Mouse (Mus musculus) hindbrain, postnatal 0 days (tissue): Measurements from ENCODE around the gene Slc1a2. TPM values are rescaled to one million over a fixed set of nuclear protein-coding genes. Genes with fewer than 3 reads are reported as not detected.

Source experiments
- ATAC-seq: fragments of 200-750 bp; cut with Nextera tagmentation; 2 replicates; pipeline ENCODE4 v1.8.0; 2017; ENCODE audit warnings: mild to moderate bottlenecking, moderate TSS enrichment, moderate library complexity
- DNase-seq: peaks from one replicate; pipeline ENCODE4 v3.0.0-alpha.2; 2015; ENCODE audit warnings: low spot score
- H3K27ac ChIP-seq: fragments of 300-500 bp; sonication (generic); 2 replicates; pipeline ENCODE4 v1.5.1; 2014; ENCODE audit warnings: mild to moderate bottlenecking
- H3K27me3 ChIP-seq: fragments of 300-500 bp; sonication (generic); 2 replicates; pipeline ENCODE4 v1.6.1; 2014; ENCODE audit warnings: low read length, mixed read lengths; ENCODE audit not compliant: insufficient read depth
- H3K36me3 ChIP-seq: fragments of 300-500 bp; sonication (generic); 2 replicates; pipeline ENCODE4 v1.6.1; 2014; ENCODE audit warnings: low read length, mixed read lengths; ENCODE audit not compliant: insufficient read depth
- H3K4me1 ChIP-seq: fragments of 300-500 bp; sonication (generic); 2 replicates; pipeline ENCODE4 v1.6.1; 2014; ENCODE audit warnings: antibody characterized with exemption, low read length, mixed read lengths; ENCODE audit not compliant: insufficient read depth
- H3K4me2 ChIP-seq: fragments of 300-500 bp; sonication (generic); 2 replicates; pipeline ENCODE4 v1.6.1; 2014; ENCODE audit warnings: low read depth, mild to moderate bottlenecking, low read length, moderate library complexity, mixed read lengths
- H3K4me3 ChIP-seq: fragments of 300-500 bp; sonication (generic); 2 replicates; pipeline ENCODE4 v1.5.1; 2014; ENCODE audit warnings: low read length
- H3K9ac ChIP-seq: fragments of 300-500 bp; sonication (generic); replicated peaks from 2 replicates; pipeline ENCODE4 v1.6.1; 2014; ENCODE audit warnings: mild to moderate bottlenecking, low read length, moderate library complexity, mixed read lengths
- H3K9me3 ChIP-seq: fragments of 300-500 bp; sonication (generic); 2 replicates; pipeline ENCODE4 v1.6.1; 2016; ENCODE audit warnings: low read length, mixed read lengths
- CTCF ChIP-seq: IDR thresholded peaks from 2 replicates; pipeline ENCODE4 v1.5.1; 2016; ENCODE audit warnings: antibody characterized with exemption, control low read depth, low read depth
- WGBS: fragments of 180-500 bp; shearing (Covaris S2); extraction: QIAGEN DNeasy Blood & Tissue Kit; methylation state at CpG from one replicate; pipeline ENCODE4 v1.1.7; 2014; 5-methylcytosine and 5-hydroxymethylcytosine counted together
- polyA plus RNA-seq: library from polyadenylated mRNA; unstranded; fragments of >200 nt; fragmentation: Nextera tagmentation; extraction: Ambion mirVana; gene quantifications from 2 replicates; pipeline ENCODE4 v1.2.1, GENCODE M21; 2015
- total RNA-seq: library from RNA; depleted of rRNA; stranded (reverse); fragments of >200 nt; gene quantifications from 2 replicates; pipeline ENCODE4 v1.2.3, GENCODE M21; 2014

Slc1a2 gene
- total and polyA plus RNA-seq, 2 experiments from 2014 or later: 21.9 to 130 TPM

- H3K36me3 ChIP-seq: no peaks in the 10 kb centered on the region
- no peak for TF ChIP-seq CTCF
- peak overlapping the region; percentile 22; the same call in 1 of the 2 replicates for H3K9ac ChIP-seq
- H3K27ac ChIP-seq: peak overlapping the region; percentile 46
- WGBS: 27% methylated on average over 9 of the region's 9 CpGs
- peak overlapping the region; percentile 6; the same call in 1 of the 2 replicates for H3K4me3 ChIP-seq
- H3K4me2 ChIP-seq: peak overlapping the region; percentile 73
- H3K27me3 ChIP-seq: no peaks in the 10 kb centered on the region
- peak; percentile 46 for DNase-seq
- H3K9me3 ChIP-seq: no peaks in the 10 kb centered on the region
- peaks cover 16% of the 10 kb centered on the region for H3K4me1 ChIP-seq
- ATAC-seq: no peak
Observed at GRCm38 (mm10) chr2:102662911-102663310, 4.5 kb downstream of the Slc1a2 start.

GRCm38 (mm10) chr2:102663339-102663738, 4.9 kb downstream of the Slc1a2 start:
- TF ChIP-seq CTCF: no peak
- DNase-seq: peak; percentile 48
- no peaks in the 10 kb centered on the region for H3K36me3 ChIP-seq
- H3K4me1 ChIP-seq: peaks cover 16% of the 10 kb centered on the region
- no peaks in the 10 kb centered on the region for H3K9me3 ChIP-seq
- H3K27ac ChIP-seq: peak overlapping the region; percentile 46
- peak overlapping the region; percentile 22; the same call in 1 of the 2 replicates for H3K9ac ChIP-seq
- peak overlapping the region; percentile 73 for H3K4me2 ChIP-seq
- ATAC-seq: no peak
- H3K27me3 ChIP-seq: no peaks in the 10 kb centered on the region
- WGBS: 11% methylated on average over 6 of the region's 6 CpGs
- peak overlapping the region; percentile 6 for H3K4me3 ChIP-seq

GRCm38 (mm10) chr2:102663865-102664264, 5.4 kb downstream of the Slc1a2 start:
- WGBS: 35% methylated on average over 3 of the region's 3 CpGs
- no peak for TF ChIP-seq CTCF
- no peak overlapping the region for H3K27ac ChIP-seq
- ATAC-seq: 0 out of 2 replicates have a peak, but pooled peaks have one; percentile 33
- H3K27me3 ChIP-seq: no peaks in the 10 kb centered on the region
- peaks cover 16% of the 10 kb centered on the region for H3K4me1 ChIP-seq
- no peak overlapping the region for H3K9ac ChIP-seq
- H3K4me2 ChIP-seq: peak overlapping the region; percentile 73
- no peaks in the 10 kb centered on the region for H3K9me3 ChIP-seq
- no peaks in the 10 kb centered on the region for H3K36me3 ChIP-seq
- DNase-seq: peak; percentile 51
- no peak overlapping the region for H3K4me3 ChIP-seq

- Histone ChIP-seq H3K27ac (no peak overlapping the region), H3K4me2 (no peak overlapping the region), H3K36me3 (no peaks in the 10 kb centered on the region), H3K9ac (no peak overlapping the region), H3K4me3 (no peak overlapping the region), H3K9me3 (no peaks in the 10 kb centered on the region), H3K4me1 (peaks cover 4% of the 10 kb centered on the region), H3K27me3 (no peaks in the 10 kb centered on the region)
- TF ChIP-seq CTCF: no peak
- DNase-seq: no peak
- no peak for ATAC-seq
- 84% methylated on average over 6 of the region's 6 CpGs for WGBS
Observed at GRCm38 (mm10) chr2:102667981-102668380, 9.5 kb downstream of the Slc1a2 start.

- no peaks in the 10 kb centered on the region for H3K27me3 ChIP-seq
- no peak overlapping the region for H3K4me3 ChIP-seq
- no peak overlapping the region for H3K9ac ChIP-seq
- DNase-seq (no peak), ATAC-seq (no peak)
- no peaks in the 10 kb centered on the region for H3K36me3 ChIP-seq
- H3K27ac ChIP-seq: no peak overlapping the region
- no peak for TF ChIP-seq CTCF
- H3K4me2 ChIP-seq: no peak overlapping the region
- 57% methylated on average over 6 of the region's 6 CpGs for WGBS
- peaks cover 9% of the 10 kb centered on the region for H3K4me1 ChIP-seq
- no peaks in the 10 kb centered on the region for H3K9me3 ChIP-seq
Observed at GRCm38 (mm10) chr2:102669580-102669979, 11.1 kb downstream of the Slc1a2 start.

- Histone ChIP-seq H3K4me1 (peaks cover 22% of the 10 kb centered on the region), H3K9me3 (no peaks in the 10 kb centered on the region), H3K27me3 (no peaks in the 10 kb centered on the region), H3K9ac (peak overlapping the region; percentile 28; the same call in 1 of the 2 replicates), H3K36me3 (no peaks in the 10 kb centered on the region), H3K27ac (peak overlapping the region; percentile 68), H3K4me3 (no peak overlapping the region), H3K4me2 (no peak overlapping the region)
- no peak for TF ChIP-seq CTCF
- DNase-seq: no peak
- no peak for ATAC-seq
- 41% methylated on average over 2 of the region's 2 CpGs for WGBS
Observed at GRCm38 (mm10) chr2:102674582-102674981, 16.1 kb downstream of the Slc1a2 start.

- ATAC-seq (peak; percentile 45; the same call in 1 of the 2 replicates), DNase-seq (peak; percentile 63)
- no peaks in the 10 kb centered on the region for H3K36me3 ChIP-seq
- H3K9ac ChIP-seq: no peak overlapping the region
- peak; percentile 71 for TF ChIP-seq CTCF
- H3K4me3 ChIP-seq: no peak overlapping the region
- peak overlapping the region; percentile 68; the same call in 1 of the 2 replicates for H3K27ac ChIP-seq
- 70% methylated on average over 6 of the region's 6 CpGs for WGBS
- peaks cover 22% of the 10 kb centered on the region for H3K4me1 ChIP-seq
- no peaks in the 10 kb centered on the region for H3K9me3 ChIP-seq
- no peaks in the 10 kb centered on the region for H3K27me3 ChIP-seq
- H3K4me2 ChIP-seq: no peak overlapping the region
Observed at GRCm38 (mm10) chr2:102675275-102675674, 16.8 kb downstream of the Slc1a2 start.
